ENCODE assay signal across 7 mouse cellular contexts in genomic region chr17:63430395-63431075, GRCm38 (mm10).
DNase-seq lines count a peak whose midpoint lies in the region; ATAC-seq and TF ChIP-seq lines count a peak whose summit lies in the region.

No protein-coding gene starts in this region.

- H3K27me3 ChIP-seq in ES-Bruce4 (ENCODE audit: control insufficient read depth, insufficient read depth, low read length, poor library complexity, severe bottlenecking) = no peaks in the 10 kb centered on the region

- no peaks in the 10 kb centered on the region for H3K9me3 ChIP-seq in ES-Bruce4 (replicated peaks; ENCODE audit: control insufficient read depth, insufficient read depth, low read length, poor library complexity, severe bottlenecking)

- H3K4me3 ChIP-seq in ES-Bruce4 (ENCODE audit: low read depth, low read length) = peak overlapping the region; percentile 43; the same call in 1 of the 2 replicates

- no peak for TF ChIP-seq POLR2A in ES-Bruce4 (IDR thresholded peaks at IDR 0.05; ENCODE audit: insufficient read depth, low read length)

- DNase-seq in CD4-positive helper T cell, adult 2 months (ENCODE audit: low read depth, low spot score) = peak; percentile 6
- DNase-seq in lung, postnatal 25 days (ENCODE audit: low spot score) = peak; percentile 24
- no peak for DNase-seq in right cerebral cortex, adult 2 months (ENCODE audit: low spot score in 2 of 2)
- no peak for DNase-seq in layer of hippocampus, postnatal 25 days (ENCODE audit: extremely low spot score in 1 of 2, low spot score in 1 of 2)
- DNase-seq in right cerebral cortex, postnatal 14 days = no peak

- no peaks in the 10 kb centered on the region for H3K36me3 ChIP-seq in ES-Bruce4 (ENCODE audit: control insufficient read depth, insufficient read depth, low read length, poor library complexity, severe bottlenecking)

- no peak for TF ChIP-seq EP300 in ES-Bruce4 (IDR thresholded peaks at IDR 0.05; ENCODE audit: insufficient read depth, low read depth, low read length)

- H3K9ac ChIP-seq in ES-Bruce4 (ENCODE audit: low read depth, poor library complexity, severe bottlenecking) = no peak overlapping the region

- H3K27ac ChIP-seq in ES-Bruce4 (ENCODE audit: insufficient read depth, low read length) = no peak overlapping the region

- no peak for TF ChIP-seq CTCF in ES-Bruce4 (IDR thresholded peaks at IDR 0.05; ENCODE audit: low read depth, low read length)

- no peaks in the 10 kb centered on the region for H3K4me1 ChIP-seq in ES-Bruce4 (ENCODE audit: control insufficient read depth, insufficient read depth, low read length)

- ATAC-seq in hematopoietic stem cell, adult 5-6 weeks (replicated peaks in 1 of 2; ENCODE audit: insufficient read depth in 1 of 2, low FRiP score in 2 of 2, low TSS enrichment in 1 of 2, low read depth in 1 of 2, poor library complexity in 2 of 2, severe bottlenecking in 2 of 2) = peak; percentile 97

Comparison
In these comparisons a context has a peak if more than half of its experiments do, and no peak if none do; other contexts are left out.
1. DNase-seq: peak in CD4-positive helper T cell, adult 2 months (single experiment) and lung, postnatal 25 days (single experiment); none in right cerebral cortex, adult 2 months (0 of 2), layer of hippocampus, postnatal 25 days (0 of 2) and right cerebral cortex, postnatal 14 days (single experiment).